Mouse (Mus musculus) midbrain, embryonic 15.5 days (tissue): ENCODE data around the gene Spdye4a. TPM values are rescaled to one million over a fixed set of nuclear protein-coding genes. Genes with fewer than 3 reads are reported as not detected.

Source experiments
- ATAC-seq: fragments of 200-750 bp; cut with Nextera tagmentation; replicated peaks from 2 replicates; pipeline ENCODE4 v1.8.0; 2017; ENCODE audit warnings: moderate TSS enrichment
- H3K27ac ChIP-seq: fragments of 300-500 bp; sonication (generic); 2 replicates; pipeline ENCODE4 v1.5.1; 2015; ENCODE audit warnings: mild to moderate bottlenecking, inconsistent platforms
- H3K27me3 ChIP-seq: fragments of 300-500 bp; sonication (generic); replicated peaks from 2 replicates; pipeline ENCODE4 v1.6.1; 2015; ENCODE audit warnings: inconsistent platforms
- H3K36me3 ChIP-seq: fragments of 300-500 bp; sonication (generic); replicated peaks from 2 replicates; pipeline ENCODE4 v1.6.1; 2015; ENCODE audit warnings: inconsistent platforms
- H3K4me1 ChIP-seq: fragments of 300-500 bp; sonication (generic); 2 replicates; pipeline ENCODE4 v1.6.1; 2015; ENCODE audit warnings: inconsistent platforms
- H3K4me2 ChIP-seq: fragments of 300-500 bp; sonication (generic); 2 replicates; pipeline ENCODE4 v1.6.1; 2015; ENCODE audit warnings: inconsistent platforms, mild to moderate bottlenecking, moderate library complexity
- H3K4me3 ChIP-seq: fragments of 300-500 bp; sonication (generic); 2 replicates; pipeline ENCODE4 v1.5.1; 2015; ENCODE audit warnings: mild to moderate bottlenecking, inconsistent platforms
- H3K9ac ChIP-seq: fragments of 300-500 bp; sonication (generic); 2 replicates; pipeline ENCODE4 v1.6.1; 2015; ENCODE audit warnings: mild to moderate bottlenecking, inconsistent platforms
- H3K9me3 ChIP-seq: fragments of 300-500 bp; sonication (generic); 2 replicates; pipeline ENCODE4 v1.6.1; 2016; ENCODE audit warnings: inconsistent platforms
- WGBS: fragments of 180-500 bp; shearing (Covaris S2); methylation state at CpG from one replicate; pipeline ENCODE4 v1.1.7; 2015; ENCODE audit warnings: mixed read lengths; 5-methylcytosine and 5-hydroxymethylcytosine counted together
- polyA plus RNA-seq: library from polyadenylated mRNA; unstranded; fragments of >200 nt; fragmentation: Nextera tagmentation; extraction: Ambion mirVana; gene quantifications from 2 replicates; pipeline ENCODE4 v1.2.1, GENCODE M21; 2015

Gene Spdye4a
- polyA plus RNA-seq, 1 experiment from 2014 or later: not detected

GRCm38 (mm10) chr5:143255802-143256201, 29.1 kb upstream of the Spdye4a start:
- H3K4me2 ChIP-seq: no peak overlapping the region
- peaks cover 50% of the 10 kb centered on the region for H3K27me3 ChIP-seq
- no peak overlapping the region for H3K9ac ChIP-seq
- no peak for ATAC-seq
- no peaks in the 10 kb centered on the region for H3K9me3 ChIP-seq
- peaks cover 14% of the 10 kb centered on the region for H3K4me1 ChIP-seq
- H3K27ac ChIP-seq: no peak overlapping the region
- WGBS: 89% methylated on average over 5 of the region's 5 CpGs
- H3K4me3 ChIP-seq: no peak overlapping the region
- peaks cover 43% of the 10 kb centered on the region for H3K36me3 ChIP-seq

- Histone ChIP-seq H3K27me3 (peaks cover 50% of the 10 kb centered on the region), H3K27ac (no peak overlapping the region), H3K4me1 (peaks cover 14% of the 10 kb centered on the region), H3K4me2 (no peak overlapping the region), H3K9me3 (no peaks in the 10 kb centered on the region), H3K9ac (no peak overlapping the region), H3K36me3 (peaks cover 36% of the 10 kb centered on the region), H3K4me3 (no peak overlapping the region)
- 29% methylated on average over 24 of the region's 24 CpGs for WGBS
- ATAC-seq: no peak
These were observed 28.4 kb upstream of the Spdye4a start for GRCm38 (mm10) chr5:143255131-143255519.

GRCm38 (mm10) chr5:143254487-143255130, 27.9 kb upstream of the Spdye4a start:
- 11% methylated on average over 61 of the region's 66 CpGs for WGBS
- no peak for ATAC-seq
- H3K4me1 ChIP-seq: peaks cover 14% of the 10 kb centered on the region
- no peak overlapping the region for H3K27ac ChIP-seq
- peaks cover 31% of the 10 kb centered on the region for H3K36me3 ChIP-seq
- H3K4me3 ChIP-seq: no peak overlapping the region
- no peak overlapping the region for H3K4me2 ChIP-seq
- H3K27me3 ChIP-seq: peaks cover 50% of the 10 kb centered on the region
- no peak overlapping the region for H3K9ac ChIP-seq
- H3K9me3 ChIP-seq: no peaks in the 10 kb centered on the region

GRCm38 (mm10) chr5:143253881-143254486, 27.3 kb upstream of the Spdye4a start:
- Histone ChIP-seq H3K9me3 (no peaks in the 10 kb centered on the region), H3K9ac (no peak overlapping the region), H3K27ac (no peak overlapping the region), H3K36me3 (peaks cover 28% of the 10 kb centered on the region), H3K4me3 (peak overlapping the region; percentile 25), H3K27me3 (peaks cover 50% of the 10 kb centered on the region), H3K4me2 (peak overlapping the region; percentile 39), H3K4me1 (peaks cover 14% of the 10 kb centered on the region)
- WGBS: 7% methylated on average over 81 of the region's 81 CpGs
- ATAC-seq: no peak

- H3K4me3 ChIP-seq: peak overlapping the region; percentile 25
- no peak overlapping the region for H3K9ac ChIP-seq
- WGBS: 8% methylated on average over 91 of the region's 103 CpGs
- H3K9me3 ChIP-seq: no peaks in the 10 kb centered on the region
- H3K4me2 ChIP-seq: peak overlapping the region; percentile 39
- peaks cover 46% of the 10 kb centered on the region for H3K27me3 ChIP-seq
- no peak overlapping the region for H3K27ac ChIP-seq
- peaks cover 14% of the 10 kb centered on the region for H3K4me1 ChIP-seq
- peaks cover 28% of the 10 kb centered on the region for H3K36me3 ChIP-seq
- no peak for ATAC-seq
These were observed 26.6 kb upstream of the Spdye4a start for GRCm38 (mm10) chr5:143253186-143253880.

GRCm38 (mm10) chr5:143252791-143253185, 26.1 kb upstream of the Spdye4a start:
- H3K4me1 ChIP-seq: peaks cover 14% of the 10 kb centered on the region
- 45% methylated on average over 18 of the region's 18 CpGs for WGBS
- H3K36me3 ChIP-seq: peaks cover 24% of the 10 kb centered on the region
- H3K4me2 ChIP-seq: no peak overlapping the region
- no peak overlapping the region for H3K27ac ChIP-seq
- no peaks in the 10 kb centered on the region for H3K9me3 ChIP-seq
- no peak overlapping the region for H3K4me3 ChIP-seq
- peaks cover 41% of the 10 kb centered on the region for H3K27me3 ChIP-seq
- no peak overlapping the region for H3K9ac ChIP-seq
- ATAC-seq: no peak

- peaks cover 24% of the 10 kb centered on the region for H3K36me3 ChIP-seq
- no peak overlapping the region for H3K4me3 ChIP-seq
- no peak overlapping the region for H3K9ac ChIP-seq
- H3K27ac ChIP-seq: no peak overlapping the region
- WGBS: 50% methylated on average over 6 of the region's 6 CpGs
- no peaks in the 10 kb centered on the region for H3K9me3 ChIP-seq
- H3K4me2 ChIP-seq: no peak overlapping the region
- H3K4me1 ChIP-seq: peaks cover 14% of the 10 kb centered on the region
- ATAC-seq: no peak
- peaks cover 33% of the 10 kb centered on the region for H3K27me3 ChIP-seq
These were observed 25.3 kb upstream of the Spdye4a start for GRCm38 (mm10) chr5:143252039-143252438.

- Histone ChIP-seq H3K4me3 (no peak overlapping the region), H3K4me1 (no peaks in the 10 kb centered on the region), H3K27ac (no peak overlapping the region), H3K4me2 (no peak overlapping the region), H3K27me3 (no peaks in the 10 kb centered on the region), H3K9me3 (no peaks in the 10 kb centered on the region), H3K36me3 (peaks cover 61% of the 10 kb centered on the region), H3K9ac (no peak overlapping the region)
- 97% methylated on average over 26 of the region's 26 CpGs for WGBS
- ATAC-seq: no peak
These were observed 18.2 kb upstream of the Spdye4a start for GRCm38 (mm10) chr5:143244926-143245325.

GRCm38 (mm10) chr5:143236036-143236435, 9.3 kb upstream of the Spdye4a start:
- 48% methylated on average over 9 of the region's 9 CpGs for WGBS
- no peaks in the 10 kb centered on the region for H3K9me3 ChIP-seq
- ATAC-seq: no peak
- H3K27me3 ChIP-seq: no peaks in the 10 kb centered on the region
- H3K36me3 ChIP-seq: peaks cover 14% of the 10 kb centered on the region; the same call in 1 of the 2 replicates
- H3K4me2 ChIP-seq: peak overlapping the region; percentile 87
- peaks cover 24% of the 10 kb centered on the region for H3K4me1 ChIP-seq
- H3K4me3 ChIP-seq: peak overlapping the region; percentile 93
- peak overlapping the region; percentile 97; the same call in 1 of the 2 replicates for H3K9ac ChIP-seq
- no peak overlapping the region for H3K27ac ChIP-seq

- under 1% methylated on average over 58 of the region's 58 CpGs for WGBS
- peaks cover 24% of the 10 kb centered on the region for H3K4me1 ChIP-seq
- H3K9ac ChIP-seq: peak within 1 kb of the TSS; percentile 97
- peak; percentile 99 for ATAC-seq
- no peaks in the 10 kb centered on the region for H3K27me3 ChIP-seq
- H3K4me2 ChIP-seq: peak within 1 kb of the TSS; percentile 87
- no peaks in the 10 kb centered on the region for H3K9me3 ChIP-seq
- peak within 1 kb of the TSS; percentile 99 for H3K27ac ChIP-seq
- peak within 1 kb of the TSS; percentile 93 for H3K4me3 ChIP-seq
- peaks cover 5% of the 10 kb centered on the region; the same call in 1 of the 2 replicates for H3K36me3 ChIP-seq
These were observed 8.5 kb upstream of the Spdye4a start, which contains the start of gene Zfp12 for GRCm38 (mm10) chr5:143235028-143235693. Gene Zfp12, plus strand, starts transcription at chr5:143235163.

GRCm38 (mm10) chr5:143222287-143222686, 4.4 kb downstream of the Spdye4a start:
- 90% methylated on average over 1 of the region's 1 CpGs for WGBS
- H3K27ac ChIP-seq: no peak overlapping the region
- H3K9ac ChIP-seq: no peak overlapping the region
- no peaks in the 10 kb centered on the region for H3K27me3 ChIP-seq
- H3K36me3 ChIP-seq: no peaks in the 10 kb centered on the region
- H3K4me2 ChIP-seq: no peak overlapping the region
- no peaks in the 10 kb centered on the region for H3K9me3 ChIP-seq
- ATAC-seq: no peak
- no peaks in the 10 kb centered on the region for H3K4me1 ChIP-seq
- H3K4me3 ChIP-seq: no peak overlapping the region

GRCm38 (mm10) chr5:143220996-143221395, 5.7 kb downstream of the Spdye4a start:
- Histone ChIP-seq H3K36me3 (no peaks in the 10 kb centered on the region), H3K4me3 (no peak overlapping the region), H3K27ac (no peak overlapping the region), H3K9me3 (no peaks in the 10 kb centered on the region), H3K9ac (no peak overlapping the region), H3K4me1 (no peaks in the 10 kb centered on the region), H3K27me3 (no peaks in the 10 kb centered on the region), H3K4me2 (no peak overlapping the region)
- WGBS: 68% methylated on average over 5 of the region's 5 CpGs
- ATAC-seq: no peak
